Mouse (Mus musculus) liver, embryonic 14.5 days (tissue): ENCODE data around the gene Gm49711. TPM values are rescaled to one million over a fixed set of nuclear protein-coding genes. Genes with fewer than 3 reads are reported as not detected.

Experiments used
- ATAC-seq: fragments of 200-750 bp; cut with Nextera tagmentation; 2 replicates; pipeline ENCODE4 v1.8.0; 2017; ENCODE audit warnings: moderate number of reproducible peaks, mild to moderate bottlenecking, moderate library complexity; ENCODE audit not compliant: insufficient read depth
- DNase-seq, 3 experiments: peaks; one replicate each; pipeline ENCODE4 v3.0.0-alpha.2; 2012 to 2013; ENCODE audit warnings: low read depth in 3 of 3, low spot score in 3 of 3
- H3K27ac ChIP-seq: fragments of 300-500 bp; sonication (generic); 2 replicates; pipeline ENCODE4 v1.5.1; 2014; ENCODE audit warnings: moderate library complexity, mild to moderate bottlenecking, control low read depth, inconsistent platforms
- H3K27me3 ChIP-seq: fragments of 300-500 bp; sonication (generic); 2 replicates; pipeline ENCODE4 v1.6.1; 2014; ENCODE audit warnings: mild to moderate bottlenecking, low read length, moderate library complexity; ENCODE audit not compliant: control insufficient read depth, insufficient read depth
- H3K36me3 ChIP-seq: fragments of 300-500 bp; sonication (generic); replicated peaks from 2 replicates; pipeline ENCODE4 v1.6.1; 2014; ENCODE audit warnings: low read depth; ENCODE audit not compliant: control insufficient read depth, insufficient read depth
- H3K4me1 ChIP-seq, 2 experiments: fragments of 200-500 bp in 1 of 2; fragments of 300-500 bp in 1 of 2; sonication (generic) in 1 of 2; replicated peaks; 2 replicates each; pipeline ENCODE4 v1.6.1; 2012 to 2014; ENCODE audit warnings: antibody characterized with exemption in 1 of 2, inconsistent platforms in 1 of 2, low read length in 1 of 2; ENCODE audit not compliant: control insufficient read depth in 2 of 2, insufficient read depth in 2 of 2
- H3K4me2 ChIP-seq: fragments of 300-500 bp; sonication (generic); 2 replicates; pipeline ENCODE4 v1.6.1; 2014; ENCODE audit warnings: low read depth, mild to moderate bottlenecking, control low read depth, moderate library complexity
- H3K4me3 ChIP-seq, 2 experiments: fragments of 200-500 bp in 1 of 2; fragments of 300-500 bp in 1 of 2; sonication (generic) in 1 of 2; 2 replicates each; pipeline ENCODE4 v1.5.1; 2012 to 2014; ENCODE audit warnings: low read depth in 2 of 2, low read length in 2 of 2, mild to moderate bottlenecking in 2 of 2, control low read depth in 1 of 2, inconsistent platforms in 1 of 2, moderate library complexity in 1 of 2; ENCODE audit not compliant: insufficient read depth in 1 of 2
- H3K9ac ChIP-seq: fragments of 300-500 bp; sonication (generic); replicated peaks from 2 replicates; pipeline ENCODE4 v1.6.1; 2014; ENCODE audit warnings: mild to moderate bottlenecking, control low read depth, moderate library complexity
- H3K9me3 ChIP-seq: fragments of 300-500 bp; sonication (generic); 2 replicates; pipeline ENCODE4 v1.6.1; 2016; ENCODE audit warnings: low read length, mixed read lengths; ENCODE audit not compliant: control insufficient read depth
- CTCF ChIP-seq: IDR thresholded peaks from 2 replicates; pipeline ENCODE4 v1.5.1; 2016; ENCODE audit warnings: antibody characterized with exemption, low read depth, control low read depth
- EP300 ChIP-seq: IDR thresholded peaks from 2 replicates; pipeline ENCODE4 v1.6.1; 2016; ENCODE audit warnings: antibody characterized with exemption, low read depth
- WGBS: fragments of 180-500 bp; shearing (Covaris S2); extraction: QIAGEN DNeasy Blood & Tissue Kit; methylation state at CpG from one replicate; pipeline ENCODE4 v1.1.7; 2014; ENCODE audit not compliant: insufficient replicate concordance; 5-methylcytosine and 5-hydroxymethylcytosine counted together
- polyA plus RNA-seq, 2 experiments: library from polyadenylated mRNA; depleted of rRNA in 1 of 2; stranded (reverse) in 1 of 2; unstranded in 1 of 2; fragments of >200 nt; fragmentation: Nextera tagmentation in 1 of 2; extraction: Ambion mirVana in 1 of 2; gene quantifications; 2 replicates each; pipeline versions ENCODE4 v1.2.1 to v1.2.3; 2012 to 2014

The Gm49711 gene
- polyA plus RNA-seq, 2 experiments: not detected

- no peak for TF ChIP-seq CTCF
- no peak for TF ChIP-seq EP300
- 38% methylated on average over 2 of the region's 2 CpGs for WGBS
- Histone ChIP-seq H3K4me3 (no peak overlapping the region), H3K4me2 (no peak overlapping the region), H3K27ac (no peak overlapping the region), H3K9me3 (no peaks in the 10 kb centered on the region; the same call in 1 of the 2 replicates), H3K36me3 (no peaks in the 10 kb centered on the region), H3K27me3 (no peaks in the 10 kb centered on the region), H3K9ac (no peak overlapping the region), H3K4me1 (peaks cover 2 to 4% of the 10 kb centered on the region in 2 experiments; a peak in 2 of 4 replicates)
- DNase-seq (no peak), ATAC-seq (no peak)
Observed at GRCm38 (mm10) chr16:92056711-92057110, 1.4 kb upstream of the Gm49711 start.

DNA sequence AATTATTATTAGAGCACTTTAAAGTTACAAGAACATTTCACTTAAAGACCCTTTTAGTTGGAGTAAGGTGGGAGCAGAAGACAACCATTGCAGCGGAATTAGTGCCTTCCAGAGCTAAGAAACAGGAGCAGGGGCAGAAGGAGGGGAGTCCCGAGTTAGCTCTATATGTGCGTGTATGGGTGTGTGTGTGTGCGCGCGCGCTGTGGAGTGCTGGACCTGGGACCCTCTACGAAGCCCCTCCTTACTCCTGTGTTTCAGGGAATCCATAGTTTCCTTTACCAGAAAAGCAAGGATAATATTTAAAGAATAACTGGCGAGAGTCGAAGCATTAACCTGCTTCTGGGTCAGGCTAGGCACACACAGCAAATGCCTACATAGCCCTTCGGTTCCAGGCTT lies 662 bp upstream of the Gm49711 start:
- Histone ChIP-seq H3K27me3 (no peaks in the 10 kb centered on the region), H3K4me2 (peak overlapping the region; percentile 97), H3K9ac (peak overlapping the region; percentile 67), H3K9me3 (no peaks in the 10 kb centered on the region; the same call in 1 of the 2 replicates), H3K27ac (no peak overlapping the region), H3K4me1 (peaks cover 2 to 4% of the 10 kb centered on the region in 2 experiments; a peak in 2 of 4 replicates), H3K36me3 (peaks cover under 1% of the 10 kb centered on the region), H3K4me3 (peak overlapping the region; percentile 75 to 89)
- WGBS: 7% methylated on average over 11 of the region's 11 CpGs
- no peak for DNase-seq
- no peak for ATAC-seq
- TF ChIP-seq CTCF: no peak
- TF ChIP-seq EP300: no peak

- Histone ChIP-seq H3K27ac (no peak overlapping the region), H3K27me3 (no peaks in the 10 kb centered on the region), H3K36me3 (peaks cover 2% of the 10 kb centered on the region), H3K9me3 (no peaks in the 10 kb centered on the region; the same call in 1 of the 2 replicates), H3K4me3 (peak overlapping the region; percentile 75 to 89), H3K4me2 (peak overlapping the region; percentile 97), H3K4me1 (peaks cover 2 to 4% of the 10 kb centered on the region in 2 experiments; a peak in 2 of 4 replicates), H3K9ac (peak overlapping the region; percentile 68)
- DNase-seq (no peak), ATAC-seq (no peak)
- TF ChIP-seq CTCF: no peak
- no peak for TF ChIP-seq EP300
- 3% methylated on average over 63 of the region's 63 CpGs for WGBS
Observed at GRCm38 (mm10) chr16:92058644-92059620, 816 bp downstream of the Gm49711 start.

DNA sequence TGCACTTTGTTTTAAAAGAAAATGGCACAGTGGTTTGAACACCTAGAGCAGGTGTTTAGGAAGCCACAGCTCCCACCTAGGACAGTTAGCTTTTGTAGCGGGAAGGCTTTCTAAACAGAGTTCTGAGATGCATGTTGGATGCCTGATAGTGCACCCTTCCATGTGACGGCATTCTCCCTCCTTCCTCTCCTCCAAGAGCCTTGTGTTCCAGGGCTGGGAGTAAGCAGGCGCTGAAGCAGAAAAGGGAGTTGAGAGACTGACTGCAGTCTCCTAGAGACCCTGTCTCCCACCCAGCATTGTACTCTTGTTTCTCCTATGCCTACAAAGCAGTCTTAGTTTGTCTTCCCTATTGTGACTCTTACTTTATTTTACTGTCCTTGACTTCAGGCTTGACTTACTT lies 2.1 kb downstream of the Gm49711 start:
- Histone ChIP-seq H3K27ac (no peak overlapping the region), H3K9me3 (no peaks in the 10 kb centered on the region), H3K9ac (no peak overlapping the region), H3K4me3 (no peak overlapping the region), H3K4me1 (peaks cover 2 to 4% of the 10 kb centered on the region in 2 experiments; a peak in 2 of 4 replicates), H3K27me3 (no peaks in the 10 kb centered on the region), H3K36me3 (peaks cover 2% of the 10 kb centered on the region), H3K4me2 (no peak overlapping the region)
- no peak for TF ChIP-seq CTCF
- TF ChIP-seq EP300: no peak
- 67% methylated on average over 3 of the region's 3 CpGs for whole genome bisulfite sequencing
- no peak for DNase-seq
- ATAC-seq: no peak

DNA sequence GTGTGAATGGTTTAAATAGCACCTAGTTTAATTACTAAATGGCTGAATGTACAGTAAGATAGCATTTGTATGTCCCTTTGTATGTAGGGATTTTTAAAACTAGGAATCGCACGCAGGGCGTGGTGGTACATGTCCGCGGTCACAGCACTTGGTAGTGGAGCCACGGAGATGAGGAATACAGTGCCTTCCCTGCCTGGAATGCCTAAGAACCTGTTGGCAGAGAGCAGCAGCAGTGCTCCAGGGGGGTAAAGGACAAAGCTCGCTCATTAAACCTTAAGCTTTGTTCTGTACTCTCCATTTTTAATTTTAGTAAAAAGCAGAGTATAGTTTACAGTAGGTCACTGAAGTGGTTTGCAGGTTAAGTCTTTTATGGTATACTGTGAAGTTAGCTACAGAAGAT lies 3.5 kb downstream of the Gm49711 start:
- peaks cover 2 to 4% of the 10 kb centered on the region in 2 experiments; a peak in 2 of 4 replicates for H3K4me1 ChIP-seq
- no peak overlapping the region for H3K4me3 ChIP-seq
- no peak for TF ChIP-seq EP300
- no peak for TF ChIP-seq CTCF
- peaks cover 2% of the 10 kb centered on the region for H3K36me3 ChIP-seq
- no peaks in the 10 kb centered on the region for H3K27me3 ChIP-seq
- no peak overlapping the region for H3K27ac ChIP-seq
- H3K4me2 ChIP-seq: no peak overlapping the region
- H3K9ac ChIP-seq: no peak overlapping the region
- DNase-seq: no peak
- ATAC-seq: no peak
- 86% methylated on average over 7 of the region's 7 CpGs for WGBS
- H3K9me3 ChIP-seq: no peaks in the 10 kb centered on the region
